Mouse (Mus musculus): ENCODE measurements around the gene Pim3.

DNA sequence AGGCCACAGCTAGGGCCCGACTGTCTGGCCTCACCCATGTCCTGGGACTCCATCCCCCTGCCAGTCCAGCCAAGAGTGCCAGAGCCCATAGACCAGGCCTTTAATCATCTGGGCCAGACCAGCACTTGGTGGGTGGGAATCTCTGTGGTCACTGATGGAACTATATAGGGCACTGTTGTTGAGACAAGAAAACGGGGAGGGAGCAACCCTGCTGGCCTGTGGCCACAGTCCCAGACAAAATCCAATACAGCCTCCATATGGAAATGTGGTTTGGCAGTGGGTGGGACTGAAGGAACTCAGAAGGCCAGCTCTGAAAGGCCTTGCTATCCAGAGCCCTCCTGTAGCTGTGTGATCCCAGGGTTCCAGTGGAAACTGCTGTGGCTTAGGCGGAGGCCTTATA lies 27.0 kb downstream of the Pim3 start:
- TF ChIP-seq POLR2A (IDR thresholded peaks at IDR 0.05; ENCODE audit: low read depth, low read length) (no peak), BHLHE40 (IDR thresholded peaks at IDR 0.05; ENCODE audit: low read depth, low read length) (no peak), CTCF (conservative IDR thresholded peaks at IDR 0.05 in 1 of 2, IDR thresholded peaks at IDR 0.05 in 1 of 2; ENCODE audit: low read depth in 2 of 2, low read length in 2 of 2) (no peak), TCF12 (IDR thresholded peaks at IDR 0.05; ENCODE audit: low read depth, low read length) (no peak), TBP (conservative IDR thresholded peaks at IDR 0.05; ENCODE audit: low read depth, low read length) (no peak), ZNF384 (IDR thresholded peaks at IDR 0.05; ENCODE audit: low read depth, low read length) (no peak), POLR2AphosphoS2 (IDR thresholded peaks at IDR 0.05; ENCODE audit: low read depth, low read length) (no peak), RAD21 (IDR thresholded peaks at IDR 0.05; ENCODE audit: low read depth, low read length) (no peak), ZKSCAN1 (IDR thresholded peaks at IDR 0.05; ENCODE audit: borderline replicate concordance, low read depth, low read length) (no peak), E2F4 (IDR thresholded peaks at IDR 0.05; ENCODE audit: insufficient replicate concordance, low read depth, low read length) (no peak)

Measured in CH12.LX (cell line).